Mouse (Mus musculus): ENCODE measurements around the gene Sik2. TPM values are rescaled to one million over a fixed set of nuclear protein-coding genes. Genes with fewer than 3 reads are reported as not detected.
A peak's percentile ranks its signal among the peaks of the same experiment; 100 is the strongest.

Sik2 gene
- polyA plus RNA-seq, 1 experiment, result 9.9 TPM

- no peak overlapping the region for H3K27ac ChIP-seq (ENCODE audit: insufficient read depth, low read depth, low read length)
- WGBS, result 44% methylated on average over 8 of the region's 8 CpGs
- no peaks in the 10 kb centered on the region for H3K36me3 ChIP-seq (ENCODE audit: control insufficient read depth, insufficient read depth, low read length)
- TF ChIP-seq POLR2A (IDR thresholded peaks at IDR 0.05; ENCODE audit: low read depth, low read length) (no peak), CTCF (IDR thresholded peaks at IDR 0.05; ENCODE audit: extremely low read depth, insufficient read length, insufficient replicate concordance, low read depth, low read length) (no peak)
- H3K27me3 ChIP-seq (ENCODE audit: control insufficient read depth, insufficient read depth, low read length), result no peaks in the 10 kb centered on the region
- peaks cover 10% of the 10 kb centered on the region; the same call in 1 of the 2 replicates for H3K4me1 ChIP-seq (ENCODE audit: control insufficient read depth, insufficient read depth, insufficient read length, low read length)
- no peak overlapping the region for H3K4me3 ChIP-seq (ENCODE audit: low read depth, low read length)
These were observed 154.5 kb downstream of the Sik2 start for GRCm38 (mm10) chr9:50854376-50854775.

- H3K27ac ChIP-seq (ENCODE audit: insufficient read depth, low read depth, low read length), result no peak overlapping the region
These were observed 156.1 kb downstream of the Sik2 start for GRCm38 (mm10) chr9:50852634-50853349.

GRCm38 (mm10) chr9:50850713-50851112, 158.2 kb downstream of the Sik2 start:
- no peaks in the 10 kb centered on the region for H3K27me3 ChIP-seq (ENCODE audit: control insufficient read depth, insufficient read depth, low read length)
- 16% methylated on average over 8 of the region's 8 CpGs for WGBS
- peaks cover 18% of the 10 kb centered on the region for H3K4me1 ChIP-seq (ENCODE audit: control insufficient read depth, insufficient read depth, insufficient read length, low read length)
- H3K27ac ChIP-seq (ENCODE audit: insufficient read depth, low read depth, low read length), result 0 out of 2 replicates have a peak overlapping the region, but pooled peaks have one; percentile 12
- H3K4me3 ChIP-seq (ENCODE audit: low read depth, low read length), result no peak overlapping the region
- H3K36me3 ChIP-seq (ENCODE audit: control insufficient read depth, insufficient read depth, low read length), result no peaks in the 10 kb centered on the region
- no peak for TF ChIP-seq CTCF (IDR thresholded peaks at IDR 0.05; ENCODE audit: extremely low read depth, insufficient read length, insufficient replicate concordance, low read depth, low read length)
- no peak for TF ChIP-seq POLR2A (IDR thresholded peaks at IDR 0.05; ENCODE audit: low read depth, low read length)

More at GRCm38 (mm10) chr9:50852634-50853349, 156.1 kb downstream of the Sik2 start:
- Histone ChIP-seq H3K27me3 (ENCODE audit: control insufficient read depth, insufficient read depth, low read length) (no peaks in the 10 kb centered on the region), H3K36me3 (ENCODE audit: control insufficient read depth, insufficient read depth, low read length) (no peaks in the 10 kb centered on the region), H3K4me3 (ENCODE audit: low read depth, low read length) (no peak overlapping the region), H3K4me1 (ENCODE audit: control insufficient read depth, insufficient read depth, insufficient read length, low read length) (peaks cover 18% of the 10 kb centered on the region)
- TF ChIP-seq POLR2A (IDR thresholded peaks at IDR 0.05; ENCODE audit: low read depth, low read length), result no peak
- TF ChIP-seq CTCF (IDR thresholded peaks at IDR 0.05; ENCODE audit: extremely low read depth, insufficient read length, insufficient replicate concordance, low read depth, low read length), result no peak
- WGBS, result 48% methylated on average over 17 of the region's 17 CpGs

DNA sequence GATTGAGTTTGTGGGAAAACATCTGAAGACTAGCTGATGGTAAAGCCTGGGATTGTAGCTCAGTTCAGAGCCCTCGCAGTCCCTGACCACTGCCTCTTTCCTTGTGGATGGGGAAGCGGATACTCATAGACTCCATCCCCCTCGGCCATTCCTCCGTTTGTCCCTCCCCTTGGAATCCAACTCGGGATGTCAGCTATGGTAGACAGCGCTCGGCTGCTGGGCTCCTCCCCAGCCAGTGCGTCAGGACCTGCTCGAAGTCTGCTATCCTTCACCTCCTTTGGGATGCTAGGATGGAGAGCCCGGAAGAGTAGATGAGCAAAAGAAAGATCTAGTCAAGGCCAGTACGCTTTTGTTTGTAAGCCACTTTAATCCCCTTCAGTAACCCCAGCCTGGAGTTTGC, 158.6 kb downstream of the Sik2 start:
- WGBS, result 7% methylated on average over 11 of the region's 11 CpGs
- H3K36me3 ChIP-seq (ENCODE audit: control insufficient read depth, insufficient read depth, low read length), result no peaks in the 10 kb centered on the region
- 0 out of 2 replicates have a peak overlapping the region, but pooled peaks have one; percentile 12 for H3K27ac ChIP-seq (ENCODE audit: insufficient read depth, low read depth, low read length)
- peaks cover 18% of the 10 kb centered on the region for H3K4me1 ChIP-seq (ENCODE audit: control insufficient read depth, insufficient read depth, insufficient read length, low read length)
- TF ChIP-seq CTCF (IDR thresholded peaks at IDR 0.05; ENCODE audit: extremely low read depth, insufficient read length, insufficient replicate concordance, low read depth, low read length), result no peak
- no peak for TF ChIP-seq POLR2A (IDR thresholded peaks at IDR 0.05; ENCODE audit: low read depth, low read length)
- H3K4me3 ChIP-seq (ENCODE audit: low read depth, low read length), result no peak overlapping the region
- no peaks in the 10 kb centered on the region for H3K27me3 ChIP-seq (ENCODE audit: control insufficient read depth, insufficient read depth, low read length)

- 23% methylated on average over 9 of the region's 9 CpGs for WGBS
- TF ChIP-seq CTCF (IDR thresholded peaks at IDR 0.05; ENCODE audit: extremely low read depth, insufficient read length, insufficient replicate concordance, low read depth, low read length) (no peak), POLR2A (IDR thresholded peaks at IDR 0.05; ENCODE audit: low read depth, low read length) (no peak)
- H3K27ac ChIP-seq (ENCODE audit: insufficient read depth, low read depth, low read length), result no peak overlapping the region
- no peaks in the 10 kb centered on the region for H3K27me3 ChIP-seq (ENCODE audit: control insufficient read depth, insufficient read depth, low read length)
- H3K36me3 ChIP-seq (ENCODE audit: control insufficient read depth, insufficient read depth, low read length), result no peaks in the 10 kb centered on the region
- peaks cover 18% of the 10 kb centered on the region for H3K4me1 ChIP-seq (ENCODE audit: control insufficient read depth, insufficient read depth, insufficient read length, low read length)
- H3K4me3 ChIP-seq (ENCODE audit: low read depth, low read length), result no peak overlapping the region
These were observed 159.1 kb downstream of the Sik2 start for GRCm38 (mm10) chr9:50849755-50850154.

- Histone ChIP-seq H3K4me1 (ENCODE audit: control insufficient read depth, insufficient read depth, insufficient read length, low read length) (peaks cover 18% of the 10 kb centered on the region), H3K4me3 (ENCODE audit: low read depth, low read length) (no peak overlapping the region), H3K36me3 (ENCODE audit: control insufficient read depth, insufficient read depth, low read length) (no peaks in the 10 kb centered on the region), H3K27me3 (ENCODE audit: control insufficient read depth, insufficient read depth, low read length) (no peaks in the 10 kb centered on the region), H3K27ac (ENCODE audit: insufficient read depth, low read depth, low read length) (no peak overlapping the region)
- WGBS, result 5% methylated on average over 8 of the region's 8 CpGs
- TF ChIP-seq CTCF (IDR thresholded peaks at IDR 0.05; ENCODE audit: extremely low read depth, insufficient read length, insufficient replicate concordance, low read depth, low read length) (no peak), POLR2A (IDR thresholded peaks at IDR 0.05; ENCODE audit: low read depth, low read length) (no peak)
These were observed 159.6 kb downstream of the Sik2 start for GRCm38 (mm10) chr9:50849249-50849648.

- TF ChIP-seq POLR2A (IDR thresholded peaks at IDR 0.05; ENCODE audit: low read depth, low read length) (no peak), CTCF (IDR thresholded peaks at IDR 0.05; ENCODE audit: extremely low read depth, insufficient read length, insufficient replicate concordance, low read depth, low read length) (no peak)
- Histone ChIP-seq H3K36me3 (ENCODE audit: control insufficient read depth, insufficient read depth, low read length) (peaks cover 2% of the 10 kb centered on the region; the same call in 1 of the 2 replicates), H3K4me3 (ENCODE audit: low read depth, low read length) (no peak overlapping the region), H3K4me1 (ENCODE audit: control insufficient read depth, insufficient read depth, insufficient read length, low read length) (peaks cover 18% of the 10 kb centered on the region), H3K27ac (ENCODE audit: insufficient read depth, low read depth, low read length) (no peak overlapping the region), H3K27me3 (ENCODE audit: control insufficient read depth, insufficient read depth, low read length) (no peaks in the 10 kb centered on the region)
- 41% methylated on average over 5 of the region's 5 CpGs for WGBS
These were observed 160.1 kb downstream of the Sik2 start for GRCm38 (mm10) chr9:50848821-50849220.

Measured in small intestine, adult 2 months (tissue).